Mouse (Mus musculus): ENCODE results near the gene Cdh24. TPM values are rescaled to one million over a fixed set of nuclear protein-coding genes. Genes with fewer than 3 reads are reported as not detected.
A peak's percentile ranks its signal among the peaks of the same experiment; 100 is the strongest.
"Not testable (repeated sequence)": the region's sequence is repeated elsewhere in the genome, so short reads cannot be mapped to it uniquely, and the experiment has no call there.

Gene Cdh24
- total RNA-seq, 2 experiments from 2014 or later: 10.5 to 12.2 TPM

DNA sequence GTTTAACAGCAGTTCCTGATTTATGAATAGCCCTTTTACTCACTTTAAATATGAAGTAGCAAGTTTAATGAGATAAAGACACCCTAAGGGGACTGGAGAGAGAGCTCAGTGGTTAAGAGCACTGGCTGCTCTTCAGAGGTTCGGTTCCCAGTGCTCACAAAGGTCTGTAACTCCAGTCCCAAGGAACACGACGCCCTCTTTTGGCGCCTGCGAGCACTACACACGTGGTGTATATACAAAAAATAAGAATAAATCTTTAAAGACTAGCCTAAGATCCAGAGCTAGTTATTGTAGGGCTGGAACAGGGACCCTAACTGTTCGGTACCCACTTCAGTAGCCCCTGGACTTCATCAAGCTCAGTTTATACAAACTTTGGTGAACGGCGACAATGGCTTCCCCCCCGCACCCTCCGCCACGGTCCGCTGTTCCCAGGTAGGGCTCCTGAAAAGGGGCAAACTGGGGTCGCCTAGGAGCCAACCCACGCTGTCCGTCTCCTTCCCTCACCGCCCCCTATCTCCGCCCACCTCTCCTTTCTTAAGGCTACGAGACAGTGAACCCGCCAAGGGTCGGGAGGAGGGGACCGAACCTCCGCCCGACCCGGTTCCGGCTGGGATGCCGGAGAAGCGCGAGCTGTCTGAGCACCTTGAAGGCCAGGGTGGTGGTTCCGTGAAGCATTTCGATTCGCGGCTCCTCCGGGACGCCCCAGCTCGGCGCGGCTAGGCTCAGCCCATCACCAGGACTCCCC is 23.8 kb downstream of the Cdh24 start:
- intact Hi-C loops (cut with DNase I): no loop called here
- no peak for DNase-seq (ENCODE audit: low spot score in 2 of 2)

DNA sequence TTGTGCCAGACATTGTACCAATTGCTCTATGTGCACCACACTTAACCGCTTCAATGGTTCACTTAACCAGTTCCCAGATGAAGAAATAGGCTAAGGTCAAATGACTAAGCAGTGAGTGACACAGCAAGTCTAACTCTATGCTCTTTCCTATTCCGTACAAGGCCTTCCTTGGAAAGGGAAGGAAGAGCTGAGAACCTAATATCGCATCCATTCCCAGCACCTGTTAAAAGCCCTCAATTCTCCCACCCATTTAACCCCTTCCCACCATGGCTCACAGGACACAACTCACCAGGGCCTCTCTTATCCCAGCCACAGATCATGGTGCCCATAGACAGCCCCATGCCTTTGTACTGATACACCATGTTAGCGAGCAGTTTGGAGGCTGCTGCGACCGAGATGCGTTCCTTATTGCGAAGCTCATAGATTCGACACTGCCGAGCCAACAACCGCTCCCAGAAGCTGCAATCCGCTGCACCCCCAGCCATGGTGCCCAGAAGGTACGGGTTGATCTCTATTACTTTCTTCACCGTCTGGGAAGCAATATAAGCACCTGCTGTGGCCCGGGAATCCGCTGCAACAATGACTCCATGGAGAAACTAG is 24.8 kb downstream of the Cdh24 start:
- intact Hi-C loops (cut with DNase I): no loop called here
- DNase-seq (ENCODE audit: low spot score in 2 of 2): no peak

DNA sequence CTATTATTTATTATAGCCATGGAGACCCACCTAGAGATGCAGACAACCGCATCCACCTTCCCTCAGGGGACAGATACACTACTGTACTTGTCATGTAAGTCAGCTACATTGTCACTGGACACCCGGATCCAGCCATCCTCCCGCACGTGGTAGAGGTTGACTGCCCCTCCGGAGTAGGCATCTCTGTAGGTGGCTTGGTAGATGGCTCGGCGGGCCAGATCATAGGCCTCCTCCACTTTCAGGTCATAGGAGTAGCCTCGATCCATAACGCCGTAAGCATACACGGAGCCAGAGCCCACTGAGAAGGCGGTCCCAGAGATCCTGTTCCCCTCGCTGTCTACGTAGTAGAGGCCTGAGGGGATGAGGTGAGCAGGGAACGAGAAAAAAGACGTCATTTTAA is 27.0 kb downstream of the Cdh24 start:
- DNase-seq (ENCODE audit: low spot score in 2 of 2); intact Hi-C loops (cut with DNase I): not testable (repeated sequence)

DNA sequence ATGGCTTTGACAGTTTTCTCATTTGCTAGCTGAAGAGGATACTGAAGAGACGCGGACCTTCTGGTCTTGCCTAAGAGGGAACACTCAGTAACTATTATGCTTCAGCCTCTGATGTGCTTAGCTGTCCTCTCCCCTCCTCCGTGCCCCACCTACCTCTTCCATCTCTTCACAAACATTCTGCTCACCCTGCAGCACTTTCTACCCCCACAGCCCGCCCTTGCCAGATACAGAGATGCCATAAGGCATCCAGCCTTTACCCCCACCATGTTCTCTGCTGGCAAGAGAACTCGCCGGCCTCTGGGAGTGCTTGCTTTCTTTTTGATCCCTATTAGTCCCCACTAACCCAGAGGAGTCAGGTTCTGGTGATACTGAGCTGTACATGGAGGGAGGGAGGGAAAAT is 30.5 kb downstream of the Cdh24 start:
- intact Hi-C loops (cut with DNase I): no loop called here
- peak in 1 of 2 experiments; percentile 57 for DNase-seq (ENCODE audit: low spot score in 2 of 2)

DNA sequence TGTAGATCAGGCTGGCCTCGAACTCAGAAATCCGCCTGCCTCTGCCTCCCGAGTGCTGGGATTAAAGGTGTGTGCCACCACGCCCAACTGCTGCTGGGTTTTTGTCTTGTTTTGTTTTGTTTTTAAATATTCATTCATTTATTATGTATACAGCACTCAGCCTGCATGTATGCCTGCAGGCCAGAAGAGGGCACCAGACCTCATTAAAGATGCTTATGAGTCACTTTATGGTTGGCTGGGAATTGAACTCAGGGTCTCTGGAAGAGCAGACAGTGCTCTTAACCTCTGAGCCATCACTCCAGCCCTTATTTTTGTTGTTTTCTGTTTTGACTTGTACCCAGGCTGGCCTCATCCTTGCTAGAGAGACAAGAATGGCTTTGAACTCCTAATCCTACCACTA is 31.2 kb downstream of the Cdh24 start:
- no peak for DNase-seq (ENCODE audit: low spot score in 2 of 2)
- intact Hi-C loops (cut with DNase I): no loop called here

DNA sequence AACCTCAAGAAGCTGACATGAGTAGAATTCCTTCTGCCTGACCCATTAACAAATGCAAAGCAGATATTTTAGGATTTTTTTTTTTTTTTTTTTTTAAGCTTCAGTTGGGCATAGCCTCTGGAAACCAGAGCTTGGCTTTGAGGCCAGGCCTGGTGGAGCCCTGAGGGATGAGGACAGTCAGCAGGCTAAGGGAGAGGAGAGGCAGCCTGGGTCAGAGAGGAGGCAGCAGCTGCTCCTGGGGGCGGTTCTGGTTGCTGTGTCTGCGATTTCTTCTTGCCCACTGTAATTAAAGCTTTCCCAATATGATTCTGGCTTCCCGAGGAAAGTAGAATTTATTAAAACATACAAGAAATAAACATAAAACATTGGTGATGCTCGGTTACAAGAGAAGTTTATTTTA is 31.9 kb downstream of the Cdh24 start:
- DNase-seq (ENCODE audit: low spot score in 2 of 2): no peak
- intact Hi-C loops (cut with DNase I): no loop called here

DNA sequence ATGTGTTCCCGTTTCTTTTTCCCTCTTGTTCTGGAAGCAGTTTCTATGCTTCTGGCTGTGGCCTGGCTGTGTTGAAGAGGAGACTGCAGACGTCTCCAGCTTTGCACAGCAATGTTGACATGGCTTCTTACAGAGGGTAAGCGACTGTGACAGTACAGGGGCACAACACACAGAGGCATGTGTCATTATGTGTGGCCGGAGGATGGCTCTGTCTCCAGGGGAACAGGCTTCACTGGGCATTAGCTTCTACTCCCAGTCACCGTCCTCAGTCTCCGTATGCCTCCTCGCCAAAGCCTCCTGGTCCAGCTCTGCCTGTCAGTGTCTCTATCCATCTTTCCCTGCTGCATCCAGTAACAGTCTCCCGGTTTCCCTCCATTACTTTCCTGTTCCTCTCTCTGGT is 33.9 kb downstream of the Cdh24 start:
- intact Hi-C loops (cut with DNase I): no loop called here
- DNase-seq (ENCODE audit: low spot score in 2 of 2): no peak

DNA sequence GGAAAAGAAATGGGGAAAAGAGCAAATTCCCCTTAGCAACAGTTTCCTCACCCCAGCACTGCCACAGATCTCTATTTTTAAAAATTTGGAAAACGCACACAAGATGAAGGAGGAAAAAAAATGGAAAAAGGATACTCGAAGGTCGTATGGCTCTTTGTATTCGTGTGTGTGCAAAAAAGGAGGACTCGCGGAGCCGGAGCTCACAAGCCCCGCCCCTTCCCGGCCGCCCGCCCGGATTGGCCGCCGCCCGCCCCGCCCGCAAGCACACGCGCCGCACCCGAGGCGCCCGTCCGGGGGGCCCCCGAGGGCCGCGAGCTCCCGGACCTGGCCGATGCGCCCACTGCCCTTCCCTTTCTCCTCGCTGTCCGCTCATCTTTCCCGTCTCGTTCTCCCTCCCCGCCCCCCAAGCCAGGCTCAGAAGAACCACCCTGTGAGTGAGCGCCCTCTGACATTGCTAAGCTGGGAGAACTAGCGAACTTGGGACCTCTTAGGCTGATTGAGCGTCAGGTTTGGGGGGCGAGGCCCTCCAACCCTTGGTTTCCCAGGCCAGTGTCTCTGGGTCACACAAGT is 35.3 kb downstream of the Cdh24 start, which contains the start of gene 4931414P19Rik:
4931414P19Rik (minus strand) TSS at position 242 of the 570 bp plus-strand sequence.
- peak; percentile 72 to 79 for DNase-seq (ENCODE audit: low spot score in 2 of 2)
- intact Hi-C loops (cut with DNase I): no loop called here

DNA sequence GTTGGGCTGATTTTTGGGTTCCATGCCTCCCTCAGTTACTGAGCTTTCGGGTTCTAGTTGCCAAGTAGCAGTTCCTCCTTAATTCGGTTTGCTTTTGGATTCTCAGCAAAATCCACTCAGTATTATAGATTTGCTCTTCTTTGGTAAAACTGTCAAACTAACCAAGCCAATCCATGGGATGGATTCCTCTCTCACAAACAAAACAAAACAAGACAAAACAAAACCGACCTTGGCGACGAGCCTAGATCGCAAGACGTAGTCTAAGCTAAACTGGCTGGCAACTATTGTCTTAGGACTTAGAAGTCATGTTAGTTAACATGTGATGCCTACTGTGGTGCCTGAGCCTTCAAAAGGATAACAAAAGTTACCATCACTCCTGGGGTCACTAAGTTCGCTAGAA is 37.5 kb downstream of the Cdh24 start:
- intact Hi-C loops (cut with DNase I): no loop called here

DNA sequence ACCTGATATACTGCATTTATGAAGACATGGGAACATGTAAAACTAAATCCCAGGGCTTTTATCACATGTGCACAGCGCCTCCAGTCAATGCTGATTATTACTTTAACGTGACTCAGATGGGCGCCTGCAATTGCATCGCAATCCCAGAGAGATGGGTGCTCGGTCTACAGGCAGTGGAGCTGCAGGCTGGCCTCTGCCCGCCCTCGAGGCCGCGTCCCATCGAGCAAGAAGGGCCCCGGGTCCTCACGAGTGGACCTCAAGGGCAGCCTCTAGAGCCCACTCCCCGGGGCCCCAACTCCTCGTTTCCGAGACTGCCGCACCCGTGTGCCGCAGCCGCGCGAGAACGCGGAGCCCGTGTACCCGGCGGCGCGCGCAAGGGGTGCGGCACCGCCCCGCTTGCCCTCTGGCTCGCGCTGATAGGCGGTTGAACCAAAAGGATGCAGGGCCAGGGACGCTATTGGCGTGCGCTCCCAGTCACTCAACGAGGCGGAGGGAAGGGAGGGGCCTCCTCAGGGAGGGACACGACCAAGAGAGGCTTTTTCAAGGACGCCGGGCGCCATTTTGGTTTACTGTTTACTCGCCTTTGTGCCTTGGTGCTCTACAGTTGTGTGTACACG is 38.0 kb downstream of the Cdh24 start:
- intact Hi-C loops (cut with DNase I): no loop called here
- DNase-seq (ENCODE audit: low spot score in 2 of 2): peak; percentile 96 to 98

More for the DNA sequence above, 37.5 kb downstream of the Cdh24 start:
- DNase-seq (ENCODE audit: low spot score in 2 of 2): no peak

DNA sequence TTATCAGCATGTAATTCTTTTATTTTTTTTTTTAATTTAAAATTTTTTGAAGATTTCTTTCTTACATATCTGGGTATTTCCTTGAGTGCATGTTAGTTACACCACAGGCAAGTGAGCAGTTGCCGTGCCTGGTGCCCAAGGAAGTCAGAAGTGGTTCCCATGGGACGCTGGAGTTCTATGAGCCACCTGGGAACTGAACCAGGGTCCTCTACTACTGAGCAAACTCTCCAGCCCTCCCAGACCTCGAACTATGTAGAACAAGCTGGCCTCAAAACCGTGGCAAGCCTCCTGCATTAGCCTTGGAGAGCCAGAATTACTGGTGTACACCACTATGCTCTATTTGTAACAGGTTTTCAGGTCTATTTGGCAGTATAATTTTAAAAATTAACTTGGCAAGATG is 38.6 kb downstream of the Cdh24 start:
- DNase-seq (ENCODE audit: low spot score in 2 of 2): no peak
- intact Hi-C loops (cut with DNase I): no loop called here

DNA sequence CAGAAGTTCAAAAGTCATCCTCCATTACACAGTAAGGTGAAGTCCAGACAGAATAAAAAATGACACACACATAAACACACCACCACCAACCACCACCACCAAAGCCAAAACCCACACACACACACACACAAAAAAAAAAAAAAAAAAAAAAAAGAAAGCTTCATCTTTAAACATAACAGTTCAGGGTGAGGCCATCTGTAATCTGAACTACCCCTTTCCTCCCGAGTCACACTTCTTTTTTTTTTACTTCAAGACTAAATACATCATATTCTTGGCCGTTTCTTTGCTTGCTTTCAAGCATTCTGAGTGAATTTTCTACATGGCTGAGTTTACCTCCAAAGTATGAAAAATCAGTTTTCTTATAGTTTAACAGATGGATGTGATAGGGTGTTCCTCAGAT is 39.6 kb downstream of the Cdh24 start:
- intact Hi-C loops (cut with DNase I): no loop called here
- DNase-seq (ENCODE audit: low spot score in 2 of 2): no peak

DNA sequence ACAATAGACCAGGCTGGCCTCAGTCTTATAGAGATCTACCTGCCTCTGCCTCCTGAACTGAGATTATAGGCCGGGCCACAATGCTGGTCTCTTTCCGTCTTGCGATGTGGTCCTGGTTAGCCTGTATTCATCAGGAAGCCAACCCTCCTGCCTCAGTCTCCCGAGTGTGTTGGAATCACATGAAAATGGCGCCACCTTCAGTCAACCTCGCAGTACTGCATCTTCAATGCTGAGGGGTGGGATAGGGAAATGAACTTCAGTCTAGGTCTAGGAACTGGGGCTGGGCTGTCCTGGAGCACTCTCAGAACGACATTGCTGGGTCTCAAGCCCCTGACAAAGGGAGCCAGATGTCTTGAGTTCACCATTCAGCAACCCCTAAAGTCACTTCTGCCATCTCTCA is 44.1 kb downstream of the Cdh24 start:
- no peak for DNase-seq (ENCODE audit: low spot score in 2 of 2)
- intact Hi-C loops (cut with DNase I): no loop called here

DNA sequence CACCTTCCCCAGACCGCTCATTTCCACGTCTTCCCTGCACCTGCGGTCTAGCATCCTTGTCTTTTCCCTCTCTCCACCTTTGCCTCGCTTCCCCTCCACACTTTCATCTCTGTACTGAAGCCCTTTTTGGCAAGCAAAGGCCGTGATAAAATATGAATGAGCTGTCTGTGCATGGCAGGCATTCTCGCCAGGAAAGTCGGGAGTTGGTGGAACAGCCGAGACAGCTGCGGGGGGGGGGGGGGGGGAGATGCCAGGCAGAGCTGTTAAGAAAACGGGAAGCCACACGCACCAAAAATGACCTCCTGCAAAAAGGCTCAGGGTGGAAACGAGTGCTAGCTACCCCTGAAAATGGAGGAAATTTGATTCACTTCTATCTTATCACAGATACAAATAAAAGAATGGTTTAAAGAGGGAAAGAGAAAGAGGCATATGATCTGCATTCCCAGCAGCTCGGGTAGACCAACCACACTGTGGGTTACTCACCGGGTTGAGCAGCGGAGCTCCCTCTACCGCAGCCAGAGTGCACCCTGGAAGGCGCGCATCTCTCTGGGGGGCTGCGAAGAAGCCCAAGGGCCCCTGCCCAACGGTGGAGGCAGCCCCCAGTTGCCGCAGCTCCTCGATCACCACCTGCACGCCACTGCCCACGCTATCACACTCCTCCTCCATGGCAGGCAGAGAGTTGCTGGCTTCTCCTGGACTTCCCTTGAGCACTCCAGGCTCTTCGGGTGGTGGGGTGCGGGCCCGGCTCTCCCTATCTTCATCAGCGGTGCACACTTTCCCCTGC is 46.3 kb downstream of the Cdh24 start:
- peak; percentile 45 to 59 for DNase-seq (ENCODE audit: low spot score in 2 of 2)
- intact Hi-C loops (cut with DNase I): no loop called here

DNA sequence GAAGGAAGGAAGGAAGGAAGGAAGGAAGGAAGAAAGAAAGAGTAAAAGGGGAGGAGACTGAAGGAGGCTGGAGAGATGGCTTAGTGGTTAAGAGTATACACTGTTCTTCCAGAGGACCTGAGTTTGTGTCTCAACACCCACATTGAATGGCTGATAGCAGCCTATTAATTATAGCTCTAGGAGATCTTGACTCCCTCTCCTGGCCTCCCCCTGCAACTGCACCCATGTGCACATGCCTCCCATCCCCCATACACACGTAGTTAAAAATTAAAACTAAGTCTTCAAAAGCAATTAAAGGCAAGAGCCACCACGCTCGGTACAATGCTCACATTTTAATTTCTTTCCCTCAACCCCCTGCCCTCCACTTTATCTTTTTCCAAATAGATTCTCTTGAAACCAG is 47.1 kb downstream of the Cdh24 start:
- DNase-seq (ENCODE audit: low spot score in 2 of 2): no peak
- intact Hi-C loops (cut with DNase I): no loop called here

DNA sequence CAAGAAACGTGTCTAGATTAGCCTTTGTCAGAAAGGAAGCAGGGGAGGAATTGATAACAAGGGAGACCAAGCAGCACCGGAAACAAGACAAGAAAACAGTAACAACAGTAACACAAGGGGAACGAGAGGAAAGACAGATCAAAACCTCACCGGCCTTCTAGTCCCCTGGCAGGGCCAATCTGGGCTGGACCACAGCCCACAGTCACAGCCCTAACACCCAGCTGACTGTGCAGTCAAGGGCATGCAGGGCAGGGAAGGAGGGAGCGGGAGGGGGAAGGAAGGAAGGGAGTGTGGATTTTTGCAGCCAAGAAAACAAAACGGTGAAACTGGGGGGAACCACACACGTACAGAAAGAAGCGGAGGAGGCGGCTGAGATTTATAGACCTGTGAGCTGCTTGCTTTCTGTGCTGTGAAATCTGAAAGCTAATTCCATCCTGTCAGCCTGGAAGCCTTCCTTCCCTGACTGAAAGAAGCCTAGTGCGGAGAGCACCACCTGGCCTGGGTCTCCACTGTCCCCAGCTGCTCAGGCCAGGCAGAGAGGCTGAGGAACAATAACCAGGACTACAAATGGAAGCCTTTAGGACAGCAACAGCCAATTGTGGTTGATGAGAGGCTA is 48.7 kb downstream of the Cdh24 start:
- DNase-seq (ENCODE audit: low spot score in 2 of 2): peak; percentile 65 to 75
- intact Hi-C loops (cut with DNase I): no loop called here

DNA sequence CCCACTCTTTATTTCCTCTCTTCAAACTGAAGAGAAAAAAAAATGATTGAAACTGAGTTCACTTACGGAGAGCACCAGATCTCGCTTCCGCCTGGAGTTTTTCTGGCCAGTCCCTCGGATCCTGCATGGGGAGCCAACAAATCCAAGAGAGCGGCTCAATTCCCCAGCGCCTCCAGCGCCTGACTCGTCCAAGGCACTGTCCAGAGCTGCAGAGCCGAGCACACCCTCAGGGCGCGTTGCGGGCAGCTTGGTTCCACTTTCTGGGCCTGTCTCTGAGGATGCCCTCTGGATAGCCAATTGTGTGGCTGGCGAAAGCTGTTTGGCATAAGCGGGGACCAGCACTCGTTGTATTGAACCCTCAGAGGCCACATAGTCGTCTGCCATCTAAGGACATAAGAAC is 50.1 kb downstream of the Cdh24 start:
- intact Hi-C loops (cut with DNase I): no loop called here
- no peak for DNase-seq (ENCODE audit: low spot score in 2 of 2)

DNA sequence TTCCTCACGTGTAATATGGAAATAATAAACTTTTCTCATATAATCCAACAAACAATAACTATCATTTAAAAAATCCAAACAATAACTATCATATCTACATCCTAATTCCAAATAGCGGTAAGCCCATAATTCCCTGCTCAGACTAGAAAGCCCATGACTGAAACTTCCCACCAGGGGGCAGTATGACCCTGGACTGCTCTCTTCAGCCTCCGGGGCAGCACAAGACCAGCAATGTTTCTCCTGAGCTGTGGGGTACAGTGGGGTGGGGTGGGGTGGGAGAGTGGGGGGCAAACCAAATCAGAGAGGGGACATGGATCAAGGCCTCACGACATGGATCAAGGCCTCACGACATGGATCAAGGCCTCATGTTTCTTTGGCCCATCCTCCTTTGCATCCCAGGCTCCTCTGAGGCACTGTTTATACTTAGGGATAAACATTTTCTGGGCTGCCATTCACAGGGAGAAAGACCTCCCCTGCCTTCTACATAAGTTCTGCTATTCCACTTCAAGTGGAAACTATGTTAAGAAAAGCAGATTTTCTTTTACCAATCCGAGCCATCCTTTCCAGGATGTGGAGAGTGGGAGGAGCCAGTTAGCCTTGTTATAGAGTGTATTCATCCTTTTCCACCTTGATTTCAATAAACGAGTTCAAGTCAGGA is 57.4 kb downstream of the Cdh24 start:
- intact Hi-C loops (cut with DNase I): no loop called here
- peak; percentile 48 to 70 for DNase-seq (ENCODE audit: low spot score in 2 of 2)

DNA sequence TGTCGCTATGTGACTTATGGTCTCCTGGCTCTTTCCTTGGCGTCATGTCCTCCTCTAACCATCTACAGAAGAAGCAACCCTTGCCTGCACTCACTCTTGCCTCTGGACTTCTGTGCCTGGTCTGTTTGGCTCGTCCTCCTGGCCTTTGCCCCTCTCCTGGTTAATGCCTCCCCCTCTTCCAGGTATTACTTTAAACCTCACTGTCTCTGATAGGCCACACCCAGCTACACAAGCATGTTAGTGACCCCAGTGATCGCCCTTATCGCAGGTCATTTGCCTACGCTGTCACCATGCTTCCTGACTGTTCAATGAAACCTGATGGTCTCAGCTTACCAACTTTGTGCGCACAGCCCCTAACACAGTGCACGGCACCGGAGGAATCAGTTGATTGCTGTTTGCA is 58.6 kb downstream of the Cdh24 start:
- intact Hi-C loops (cut with DNase I): no loop called here
- DNase-seq (ENCODE audit: low spot score in 2 of 2): no peak
